Mouse (Mus musculus) liver, postnatal 0 days (tissue): ENCODE measurements around the gene Rslcan18. TPM values are rescaled to one million over a fixed set of nuclear protein-coding genes. Genes with fewer than 3 reads are reported as not detected.

Source experiments
- ATAC-seq: fragments of 200-750 bp; cut with Nextera tagmentation; 2 replicates; pipeline ENCODE4 v1.8.0; 2017; ENCODE audit warnings: mild to moderate bottlenecking, moderate library complexity
- DNase-seq: peaks from one replicate; pipeline ENCODE4 v3.0.0-alpha.2; 2016
- H3K27ac ChIP-seq: fragments of 300-500 bp; sonication (generic); 2 replicates; pipeline ENCODE4 v1.5.1; 2014; ENCODE audit warnings: antibody characterized with exemption, moderate library complexity, mild to moderate bottlenecking, low read depth
- H3K27me3 ChIP-seq: fragments of 300-500 bp; sonication (generic); 2 replicates; pipeline ENCODE4 v1.6.1; 2014; ENCODE audit warnings: low read length, control low read depth, mixed read lengths; ENCODE audit not compliant: insufficient read depth
- H3K36me3 ChIP-seq: fragments of 300-500 bp; sonication (generic); replicated peaks from 2 replicates; pipeline ENCODE4 v1.6.1; 2014; ENCODE audit warnings: mild to moderate bottlenecking, control low read depth, low read length, moderate library complexity, mixed read lengths; ENCODE audit not compliant: insufficient read depth
- H3K4me1 ChIP-seq: fragments of 300-500 bp; sonication (generic); 2 replicates; pipeline ENCODE4 v1.6.1; 2014; ENCODE audit warnings: antibody characterized with exemption, mild to moderate bottlenecking, control low read depth; ENCODE audit not compliant: insufficient read depth
- H3K4me2 ChIP-seq: fragments of 300-500 bp; sonication (generic); 2 replicates; pipeline ENCODE4 v1.6.1; 2014; ENCODE audit warnings: low read depth, mild to moderate bottlenecking, low read length, moderate library complexity, mixed read lengths
- H3K4me3 ChIP-seq: fragments of 300-500 bp; sonication (generic); 2 replicates; pipeline ENCODE4 v1.5.1; 2014; ENCODE audit warnings: low read depth, low read length
- H3K9ac ChIP-seq: fragments of 300-500 bp; sonication (generic); replicated peaks from 2 replicates; pipeline ENCODE4 v1.6.1; 2014; ENCODE audit warnings: mild to moderate bottlenecking, moderate library complexity
- H3K9me3 ChIP-seq: fragments of 300-500 bp; sonication (generic); 2 replicates; pipeline ENCODE4 v1.6.1; 2016; ENCODE audit warnings: mild to moderate bottlenecking, control low read depth, low read length, mixed read lengths
- CTCF ChIP-seq: sonication (generic); IDR thresholded peaks from 2 replicates; pipeline ENCODE4 v1.5.1; 2016; ENCODE audit warnings: antibody characterized with exemption, low read depth
- EP300 ChIP-seq: IDR thresholded peaks from 2 replicates; pipeline ENCODE4 v1.6.1; 2016; ENCODE audit warnings: antibody characterized with exemption, low read depth, mild to moderate bottlenecking
- WGBS: fragments of 180-500 bp; shearing (Covaris S2); extraction: QIAGEN DNeasy Blood & Tissue Kit; methylation state at CpG from one replicate; pipeline ENCODE4 v1.1.7; 2014; ENCODE audit not compliant: insufficient replicate concordance; 5-methylcytosine and 5-hydroxymethylcytosine counted together
- polyA plus RNA-seq: library from polyadenylated mRNA; unstranded; fragments of >200 nt; fragmentation: Nextera tagmentation; extraction: Ambion mirVana; gene quantifications from 2 replicates; pipeline ENCODE4 v1.2.1, GENCODE M21; 2015

The Rslcan18 gene
- polyA plus RNA-seq, 1 experiment from 2014 or later: 0.13 TPM

- peaks cover 10% of the 10 kb centered on the region for H3K4me1 ChIP-seq
- no peaks in the 10 kb centered on the region for H3K27me3 ChIP-seq
- H3K4me3 ChIP-seq: peak overlapping the region; percentile 71
- TF ChIP-seq CTCF: no peak
- TF ChIP-seq EP300: no peak
- H3K4me2 ChIP-seq: peak overlapping the region; percentile 90
- DNase-seq (peak; percentile 55), ATAC-seq (peak; percentile 68)
- H3K9ac ChIP-seq: no peak overlapping the region; the same call in 1 of the 2 replicates
- H3K9me3 ChIP-seq: no peaks in the 10 kb centered on the region
- no peaks in the 10 kb centered on the region for H3K36me3 ChIP-seq
- H3K27ac ChIP-seq: no peak overlapping the region
- 5% methylated on average over 9 of the region's 9 CpGs for WGBS
Measured at GRCm38 (mm10) chr13:67108821-67109206, 7.2 kb downstream of the Rslcan18 start.

GRCm38 (mm10) chr13:67108194-67108820, 7.8 kb downstream of the Rslcan18 start, which contains the start of gene Gm28557:
Gm28557 (minus strand) TSS chr13:67108604.
- H3K4me3 ChIP-seq: peak within 1 kb of the TSS; percentile 71

GRCm38 (mm10) chr13:67107681-67108080, 8.4 kb downstream of the Rslcan18 start:
- H3K4me1 ChIP-seq: peaks cover 10% of the 10 kb centered on the region
- H3K27ac ChIP-seq: peak overlapping the region; percentile 88
- no peaks in the 10 kb centered on the region for H3K36me3 ChIP-seq
- H3K9me3 ChIP-seq: no peaks in the 10 kb centered on the region
- DNase-seq: no peak
- peak overlapping the region; percentile 71 for H3K4me3 ChIP-seq
- ATAC-seq: no peak
- 57% methylated on average over 9 of the region's 9 CpGs for WGBS
- H3K9ac ChIP-seq: peak overlapping the region; percentile 70
- H3K4me2 ChIP-seq: peak overlapping the region; percentile 90
- TF ChIP-seq EP300 (no peak), CTCF (no peak)
- no peaks in the 10 kb centered on the region for H3K27me3 ChIP-seq

More at GRCm38 (mm10) chr13:67108194-67108820, 7.8 kb downstream of the Rslcan18 start, which contains the start of gene Gm28557:
- Histone ChIP-seq H3K27me3 (no peaks in the 10 kb centered on the region), H3K27ac (peak within 1 kb of the TSS; percentile 88), H3K9me3 (no peaks in the 10 kb centered on the region), H3K4me1 (peaks cover 10% of the 10 kb centered on the region), H3K4me2 (peak within 1 kb of the TSS; percentile 90), H3K9ac (peak within 1 kb of the TSS; percentile 70), H3K36me3 (no peaks in the 10 kb centered on the region)
- DNase-seq: peak; percentile 88
- TF ChIP-seq CTCF: peak; percentile 95
- peak; percentile 19; the same call in 1 of the 2 replicates for TF ChIP-seq EP300
- ATAC-seq: peak; percentile 98
- under 1% methylated on average over 17 of the region's 17 CpGs for WGBS

GRCm38 (mm10) chr13:67097876-67098275, 18.2 kb downstream of the Rslcan18 start, which contains the start of gene Zfp708:
Zfp708 (minus strand) TSS chr13:67097976.
- no peaks in the 10 kb centered on the region for H3K9me3 ChIP-seq
- no peak within 1 kb of the TSS for H3K4me3 ChIP-seq
- peaks cover 11% of the 10 kb centered on the region for H3K36me3 ChIP-seq
- no peaks in the 10 kb centered on the region for H3K4me1 ChIP-seq
- DNase-seq (no peak), ATAC-seq (no peak)
- H3K27ac ChIP-seq: no peak within 1 kb of the TSS
- no peak within 1 kb of the TSS for H3K9ac ChIP-seq
- no peaks in the 10 kb centered on the region for H3K27me3 ChIP-seq
- WGBS: 90% methylated on average over 10 of the region's 10 CpGs
- no peak within 1 kb of the TSS for H3K4me2 ChIP-seq
- TF ChIP-seq EP300 (no peak), CTCF (no peak)

GRCm38 (mm10) chr13:67090154-67090553, 25.9 kb downstream of the Rslcan18 start:
- H3K27me3 ChIP-seq: no peaks in the 10 kb centered on the region
- no peaks in the 10 kb centered on the region for H3K4me1 ChIP-seq
- H3K9ac ChIP-seq: no peak overlapping the region
- H3K27ac ChIP-seq: no peak overlapping the region
- no peak overlapping the region for H3K4me2 ChIP-seq
- no peak for TF ChIP-seq EP300
- no peak for TF ChIP-seq CTCF
- H3K4me3 ChIP-seq: no peak overlapping the region
- ATAC-seq: no peak
- 50% methylated on average over 1 of the region's 1 CpGs for WGBS
- no peaks in the 10 kb centered on the region for H3K9me3 ChIP-seq
- DNase-seq: no peak
- H3K36me3 ChIP-seq: 0 out of 2 replicates have a peak, but pooled peaks cover 4% of the 10 kb centered on the region

GRCm38 (mm10) chr13:67081946-67082345, 34.1 kb downstream of the Rslcan18 start:
- peak overlapping the region; percentile 68; the same call in 1 of the 2 replicates for H3K4me3 ChIP-seq
- H3K36me3 ChIP-seq: no peaks in the 10 kb centered on the region
- 50% methylated on average over 1 of the region's 1 CpGs for WGBS
- DNase-seq: no peak
- TF ChIP-seq CTCF (no peak), EP300 (no peak)
- H3K27ac ChIP-seq: peak overlapping the region; percentile 85
- H3K9me3 ChIP-seq: no peaks in the 10 kb centered on the region
- no peak for ATAC-seq
- no peaks in the 10 kb centered on the region for H3K27me3 ChIP-seq
- peak overlapping the region; percentile 67; the same call in 1 of the 2 replicates for H3K9ac ChIP-seq
- peak overlapping the region; percentile 76 for H3K4me2 ChIP-seq
- peaks cover 8% of the 10 kb centered on the region for H3K4me1 ChIP-seq
